Mouse (Mus musculus): ENCODE results near the gene Cdk7. TPM values are rescaled to one million over a fixed set of nuclear protein-coding genes. Genes with fewer than 3 reads are reported as not detected.

Gene Cdk7
- polyA plus RNA-seq (2015; fragmentation: Nextera tagmentation; extraction: Ambion mirVana), result 106 and 107 TPM in 2 replicates

DNA sequence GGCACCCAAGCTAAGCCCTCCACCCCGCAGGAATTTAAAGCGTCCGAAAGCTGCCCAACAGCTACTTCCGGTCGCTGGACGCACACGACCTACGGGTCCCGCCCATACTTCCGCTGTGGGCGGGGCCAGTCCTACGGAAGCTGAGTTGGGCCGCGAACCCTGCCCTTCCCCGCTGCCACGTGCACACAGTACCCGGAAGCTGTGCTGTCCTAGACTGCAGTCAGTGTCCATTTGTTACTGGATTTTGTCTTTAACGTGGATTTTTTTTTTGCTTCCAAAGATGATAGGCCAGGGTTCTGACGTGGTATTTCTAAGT, at the start of gene Cdk7:
TSS of gene Cdk7 (minus strand) at position 79 of the 316 bp plus-strand sequence.
- Histone ChIP-seq H3K27me3 (no peaks in the 10 kb centered on the region), H3K9me3 (replicated peaks) (no peaks in the 10 kb centered on the region), H3K4me2 (peak within 1 kb of the TSS; percentile 59), H3K9ac (peak within 1 kb of the TSS; percentile 78), H3K4me1 (peaks cover 14% of the 10 kb centered on the region), H3K27ac (peak within 1 kb of the TSS; percentile 96), H3K4me3 (replicated peaks) (peak within 1 kb of the TSS; percentile 73), H3K36me3 (peaks cover 42% of the 10 kb centered on the region)
- WGBS, result 0% methylated on average over 19 of the region's 19 CpGs
- ATAC-seq (replicated peaks; ENCODE audit: low FRiP score), result peak; percentile 99

DNA sequence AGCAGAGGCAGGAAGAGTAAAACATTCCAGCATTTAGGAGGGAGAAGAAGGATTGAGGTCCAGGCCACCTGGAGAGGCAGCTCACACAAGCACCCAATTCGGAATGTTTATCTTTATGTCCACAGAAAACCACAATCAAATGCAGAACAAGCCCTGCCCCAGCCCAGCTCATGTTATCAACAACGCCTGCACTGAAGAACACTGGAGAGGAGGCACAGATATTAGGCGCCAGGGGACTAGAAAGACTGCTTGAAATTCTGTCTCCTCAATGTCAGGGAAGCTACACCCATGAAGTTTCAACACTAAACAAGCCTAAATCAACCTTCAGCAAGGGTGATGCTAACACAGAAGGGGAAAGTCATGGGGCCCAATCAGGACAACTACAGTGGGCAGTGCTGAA, 46.8 kb upstream of the Cdk7 start:
- H3K4me2 ChIP-seq, result no peak overlapping the region
- H3K9ac ChIP-seq, result no peak overlapping the region
- peaks cover 50% of the 10 kb centered on the region for H3K36me3 ChIP-seq
- H3K27ac ChIP-seq, result no peak overlapping the region
- H3K4me3 ChIP-seq (replicated peaks), result no peak overlapping the region
- no peaks in the 10 kb centered on the region for H3K9me3 ChIP-seq (replicated peaks)
- 79% methylated on average over 3 of the region's 3 CpGs for WGBS
- peaks cover 17% of the 10 kb centered on the region for H3K4me1 ChIP-seq
- no peak for ATAC-seq (replicated peaks; ENCODE audit: low FRiP score)
- H3K27me3 ChIP-seq, result no peaks in the 10 kb centered on the region

DNA sequence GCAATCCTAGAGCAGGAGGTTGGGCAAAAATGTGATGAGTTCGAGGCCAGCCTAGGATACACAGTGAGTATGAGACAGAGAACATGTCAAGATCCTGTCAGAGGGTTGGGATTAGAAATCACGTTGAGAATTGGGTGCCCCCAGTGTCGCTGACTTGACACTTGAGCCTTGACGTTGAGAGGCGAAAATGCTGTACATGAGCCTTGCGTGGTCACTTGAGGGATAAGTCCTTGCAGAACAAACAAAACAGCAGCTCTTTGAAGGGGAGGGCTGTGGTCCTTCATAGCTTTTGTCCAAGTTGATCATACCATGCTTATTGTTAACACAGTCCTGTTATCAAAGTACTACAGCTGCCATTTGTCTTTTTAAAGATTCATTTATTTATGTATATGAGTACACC, 46.0 kb upstream of the Cdk7 start:
- no peak overlapping the region for H3K4me3 ChIP-seq (replicated peaks)
- H3K27me3 ChIP-seq, result no peaks in the 10 kb centered on the region
- H3K4me2 ChIP-seq, result peak overlapping the region; percentile 89; the same call in 1 of the 2 replicates

DNA sequence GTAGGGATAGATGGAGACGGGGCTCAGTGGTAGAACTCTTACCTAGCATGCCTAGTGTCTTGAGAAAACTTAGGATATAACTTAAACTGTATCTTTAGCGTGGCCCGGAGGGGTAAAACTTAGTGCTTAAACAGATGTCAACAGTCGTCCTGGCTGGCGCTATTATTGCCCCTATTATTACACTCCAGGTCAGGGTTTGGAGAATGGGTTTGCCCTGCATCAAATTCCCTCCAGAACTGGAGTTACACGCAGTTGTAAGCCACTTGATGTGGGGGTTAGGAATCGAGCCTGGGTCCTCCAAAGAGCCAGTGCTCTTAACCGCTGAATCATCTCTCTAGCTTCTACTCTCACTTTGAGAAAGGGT, 45.3 kb upstream of the Cdk7 start:
- ATAC-seq (replicated peaks; ENCODE audit: low FRiP score), result peak; percentile 23; the same call in 1 of the 2 replicates

More for the DNA sequence above, 46.0 kb upstream of the Cdk7 start:
- Histone ChIP-seq H3K9me3 (replicated peaks) (no peaks in the 10 kb centered on the region), H3K4me1 (peaks cover 17% of the 10 kb centered on the region), H3K9ac (0 out of 2 replicates have a peak overlapping the region, but pooled peaks have one; percentile 75), H3K27ac (no peak overlapping the region), H3K36me3 (peaks cover 46% of the 10 kb centered on the region)
- ATAC-seq (replicated peaks; ENCODE audit: low FRiP score), result no peak; the same call in 1 of the 2 replicates
- WGBS, result 63% methylated on average over 6 of the region's 6 CpGs

DNA sequence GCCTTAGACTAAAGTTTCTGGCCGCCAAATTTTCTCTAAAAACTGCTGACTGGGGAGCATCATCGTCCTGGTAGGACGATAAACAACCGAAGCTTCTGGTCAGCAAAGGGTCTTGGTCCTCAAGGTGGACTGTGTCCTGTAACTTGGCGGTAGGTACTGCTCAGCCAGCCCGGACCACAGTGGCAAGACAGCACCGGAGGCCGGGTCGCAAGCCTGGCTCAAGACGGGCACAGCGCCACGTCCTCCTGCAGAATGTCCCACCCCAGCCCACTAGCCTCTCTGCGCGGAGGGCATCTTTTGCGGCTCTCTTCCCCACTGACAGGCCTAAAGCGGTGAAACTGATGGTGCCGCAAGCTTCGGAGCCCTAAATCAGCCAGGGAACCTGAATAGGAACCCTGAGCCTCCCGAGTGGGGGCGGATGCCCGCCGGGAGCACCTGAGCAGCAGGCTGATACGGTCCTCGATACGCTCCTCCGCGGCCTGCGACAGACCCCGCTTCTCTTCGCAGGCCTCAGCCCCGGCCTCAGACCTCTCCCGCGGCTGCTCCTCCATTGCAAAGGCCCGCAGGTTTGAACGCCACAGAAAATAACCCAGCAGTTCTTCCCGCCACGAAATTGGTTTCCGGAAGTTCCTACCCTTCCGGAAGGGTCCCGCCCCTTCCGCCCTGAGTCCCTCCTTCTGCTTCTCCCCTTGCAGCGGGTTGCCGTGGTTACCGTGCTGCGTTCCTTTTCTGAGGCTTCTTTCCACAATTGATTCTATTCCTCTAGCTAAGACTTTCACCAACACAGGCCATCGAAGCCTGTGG, 44.7 kb upstream of the Cdk7 start, which contains the start of gene Cenph:
TSS of gene Cenph (minus strand) at position 648 of the 804 bp plus-strand sequence.
- WGBS, result under 1% methylated on average over 46 of the region's 46 CpGs
- Histone ChIP-seq H3K27me3 (no peaks in the 10 kb centered on the region), H3K9me3 (replicated peaks) (no peaks in the 10 kb centered on the region), H3K9ac (peak within 1 kb of the TSS; percentile 75), H3K4me2 (peak within 1 kb of the TSS; percentile 89), H3K27ac (peak within 1 kb of the TSS; percentile 74), H3K36me3 (peaks cover 46% of the 10 kb centered on the region), H3K4me3 (replicated peaks) (peak within 1 kb of the TSS; percentile 83), H3K4me1 (peaks cover 17% of the 10 kb centered on the region)
- ATAC-seq (replicated peaks; ENCODE audit: low FRiP score), result peak; percentile 94

More for the DNA sequence above, 45.3 kb upstream of the Cdk7 start:
- Histone ChIP-seq H3K9me3 (replicated peaks) (no peaks in the 10 kb centered on the region), H3K27ac (peak overlapping the region; percentile 74; the same call in 1 of the 2 replicates), H3K4me3 (replicated peaks) (peak overlapping the region; percentile 83), H3K36me3 (peaks cover 46% of the 10 kb centered on the region), H3K9ac (peak overlapping the region; percentile 75), H3K4me2 (peak overlapping the region; percentile 89), H3K4me1 (peaks cover 17% of the 10 kb centered on the region), H3K27me3 (no peaks in the 10 kb centered on the region)
- WGBS, result 10% methylated on average over 8 of the region's 8 CpGs

DNA sequence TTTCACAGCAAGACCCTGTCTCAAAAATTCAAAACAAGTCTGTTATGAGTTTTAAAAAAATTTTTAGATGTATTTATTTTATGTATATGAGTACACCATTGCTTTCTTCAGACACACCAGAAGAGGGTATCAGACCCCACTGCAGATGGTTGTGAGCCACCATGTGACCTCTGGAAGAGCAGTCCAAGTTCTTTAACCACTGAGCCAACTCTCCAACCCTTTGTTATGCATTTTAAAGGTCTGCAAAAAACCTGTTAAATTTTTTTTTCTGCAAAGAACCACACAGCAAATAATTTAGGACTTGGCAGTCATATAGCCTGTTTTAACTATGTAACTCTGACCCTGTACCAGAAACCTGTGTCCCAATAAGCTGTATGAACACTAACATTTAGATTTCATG, 44.0 kb upstream of the Cdk7 start:
- Histone ChIP-seq H3K27me3 (no peaks in the 10 kb centered on the region), H3K4me3 (replicated peaks) (peak overlapping the region; percentile 83), H3K4me1 (peaks cover 17% of the 10 kb centered on the region), H3K27ac (no peak overlapping the region), H3K4me2 (peak overlapping the region; percentile 89), H3K36me3 (peaks cover 46% of the 10 kb centered on the region), H3K9ac (peak overlapping the region; percentile 75), H3K9me3 (replicated peaks) (no peaks in the 10 kb centered on the region)
- no peak for ATAC-seq (replicated peaks; ENCODE audit: low FRiP score)

DNA sequence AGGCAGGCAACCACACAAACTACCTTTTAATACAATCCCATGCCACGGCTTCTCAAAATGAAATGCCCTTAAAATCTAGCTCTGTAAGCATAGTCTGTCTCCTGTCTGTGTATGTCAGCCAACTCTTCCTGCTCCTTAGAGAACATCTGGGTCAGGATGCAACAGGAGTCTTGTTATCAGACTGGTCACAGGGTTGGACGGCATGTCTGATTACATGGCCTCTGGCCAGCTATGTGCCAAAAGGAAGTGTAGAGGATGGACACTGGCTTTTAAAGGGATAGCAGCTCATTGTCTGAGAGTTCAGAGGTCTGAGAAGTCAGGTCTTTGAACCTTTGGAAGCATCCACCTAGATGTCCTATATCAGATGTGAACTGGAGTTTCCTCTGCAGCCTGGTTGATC, 24.6 kb upstream of the Cdk7 start:
- no peak for ATAC-seq (replicated peaks; ENCODE audit: low FRiP score)
- H3K27me3 ChIP-seq, result no peaks in the 10 kb centered on the region
- no peaks in the 10 kb centered on the region for H3K9me3 ChIP-seq (replicated peaks)
- H3K4me1 ChIP-seq, result no peaks in the 10 kb centered on the region
- H3K4me2 ChIP-seq, result no peak overlapping the region
- H3K4me3 ChIP-seq (replicated peaks), result no peak overlapping the region
- peaks cover 14% of the 10 kb centered on the region for H3K36me3 ChIP-seq
- 78% methylated on average over 2 of the region's 2 CpGs for WGBS
- H3K9ac ChIP-seq, result no peak overlapping the region
- H3K27ac ChIP-seq, result no peak overlapping the region

DNA sequence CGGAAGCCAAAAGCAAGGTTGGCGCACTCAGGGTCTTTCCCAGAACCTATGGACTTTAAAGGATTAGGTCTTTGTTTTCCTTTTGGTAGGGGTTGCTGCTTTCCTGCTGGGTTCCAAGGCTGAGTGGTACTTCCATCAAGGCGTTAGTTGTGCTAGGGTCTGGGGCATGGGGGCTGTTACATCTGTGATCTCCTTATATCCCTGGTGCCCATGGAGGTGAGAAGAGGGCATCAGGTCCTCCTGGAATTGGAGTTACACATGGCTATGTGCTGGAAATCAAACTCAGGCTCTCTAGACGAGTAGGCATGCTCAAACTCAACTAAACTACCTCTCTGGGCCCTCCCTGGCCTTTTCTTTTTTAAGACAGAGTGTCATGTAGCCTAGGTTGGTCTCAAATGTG, 23.4 kb upstream of the Cdk7 start:
- H3K27ac ChIP-seq, result no peak overlapping the region
- no peaks in the 10 kb centered on the region for H3K27me3 ChIP-seq
- ATAC-seq (replicated peaks; ENCODE audit: low FRiP score), result no peak
- peaks cover 3% of the 10 kb centered on the region for H3K36me3 ChIP-seq
- H3K9me3 ChIP-seq (replicated peaks), result no peaks in the 10 kb centered on the region
- H3K4me2 ChIP-seq, result no peak overlapping the region
- H3K9ac ChIP-seq, result no peak overlapping the region
- H3K4me3 ChIP-seq (replicated peaks), result no peak overlapping the region
- H3K4me1 ChIP-seq, result no peaks in the 10 kb centered on the region
- 71% methylated on average over 4 of the region's 4 CpGs for WGBS

DNA sequence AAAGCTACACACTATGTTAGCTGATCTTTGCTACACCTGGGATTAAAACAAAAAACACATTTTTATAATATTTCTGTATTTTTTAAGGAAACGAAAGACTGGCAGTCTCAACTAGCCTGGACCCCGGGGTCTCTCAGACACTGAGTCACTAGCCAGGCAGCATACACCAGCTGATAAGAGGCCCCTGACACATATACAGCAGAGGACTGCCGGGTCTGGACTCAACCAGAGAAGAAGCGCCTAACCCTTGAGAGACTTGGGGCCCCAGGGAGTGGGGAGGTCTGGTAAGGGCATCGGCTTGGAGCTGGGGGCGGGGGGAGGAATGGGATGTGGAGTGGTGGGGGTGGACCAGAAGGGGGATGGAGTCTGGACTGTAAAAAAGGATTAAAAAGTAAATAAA, 22.3 kb upstream of the Cdk7 start:
- WGBS, result 82% methylated on average over 6 of the region's 6 CpGs
- no peaks in the 10 kb centered on the region for H3K4me1 ChIP-seq
- no peak overlapping the region for H3K4me2 ChIP-seq
- H3K4me3 ChIP-seq (replicated peaks), result no peak overlapping the region
- H3K27me3 ChIP-seq, result no peaks in the 10 kb centered on the region
- H3K9me3 ChIP-seq (replicated peaks), result no peaks in the 10 kb centered on the region
- ATAC-seq (replicated peaks; ENCODE audit: low FRiP score), result no peak
- H3K9ac ChIP-seq, result no peak overlapping the region
- H3K36me3 ChIP-seq, result no peaks in the 10 kb centered on the region
- no peak overlapping the region for H3K27ac ChIP-seq

DNA sequence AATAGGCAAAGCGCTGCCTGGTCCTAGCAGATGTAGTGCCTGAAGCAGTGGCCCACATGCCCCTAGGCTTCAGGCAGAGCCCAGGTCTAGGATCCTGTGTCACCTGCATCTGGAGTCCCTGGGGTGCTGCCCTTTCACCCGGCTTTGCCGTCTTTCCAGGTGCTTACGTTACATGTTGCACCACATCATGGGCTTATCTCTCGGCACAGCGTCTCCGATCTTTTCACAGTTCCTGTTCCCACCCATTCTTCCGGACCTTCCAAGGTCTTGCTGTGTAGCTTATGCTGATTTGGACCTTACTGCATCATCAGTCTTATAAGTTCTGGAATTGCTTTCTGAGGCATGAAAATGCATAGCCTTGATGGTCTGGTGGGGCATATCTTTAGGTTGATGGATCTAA, 21.8 kb upstream of the Cdk7 start:
- Histone ChIP-seq H3K4me2 (no peak overlapping the region), H3K4me1 (no peaks in the 10 kb centered on the region), H3K9me3 (replicated peaks) (no peaks in the 10 kb centered on the region), H3K4me3 (replicated peaks) (no peak overlapping the region), H3K36me3 (no peaks in the 10 kb centered on the region), H3K27ac (no peak overlapping the region), H3K27me3 (no peaks in the 10 kb centered on the region), H3K9ac (no peak overlapping the region)
- ATAC-seq (replicated peaks; ENCODE audit: low FRiP score), result no peak
- WGBS, result 90% methylated on average over 8 of the region's 8 CpGs

DNA sequence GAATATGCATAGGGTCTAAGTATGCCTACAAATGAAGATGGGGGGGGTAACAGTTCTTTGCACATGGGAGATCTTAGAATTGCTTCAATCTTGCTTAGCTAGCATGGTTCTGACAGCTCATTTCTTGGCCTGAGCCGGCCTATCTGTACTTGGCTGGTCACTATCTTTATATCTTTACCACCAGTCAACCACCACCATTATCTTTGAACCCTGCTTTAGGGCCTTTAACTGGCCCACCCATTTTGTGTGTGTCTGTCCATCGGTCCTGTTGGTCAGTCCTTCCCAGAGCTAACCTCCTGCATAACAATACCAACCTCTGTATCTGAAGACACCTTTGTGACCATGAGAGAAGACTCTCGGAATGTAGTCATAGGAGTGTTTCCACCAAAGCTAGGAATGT, 20.7 kb upstream of the Cdk7 start:
- Histone ChIP-seq H3K27me3 (no peaks in the 10 kb centered on the region), H3K4me2 (no peak overlapping the region), H3K36me3 (no peaks in the 10 kb centered on the region), H3K9ac (no peak overlapping the region), H3K9me3 (replicated peaks) (no peaks in the 10 kb centered on the region), H3K4me3 (replicated peaks) (no peak overlapping the region), H3K4me1 (no peaks in the 10 kb centered on the region), H3K27ac (no peak overlapping the region)
- no peak for ATAC-seq (replicated peaks; ENCODE audit: low FRiP score)
- 83% methylated on average over 3 of the region's 3 CpGs for WGBS

DNA sequence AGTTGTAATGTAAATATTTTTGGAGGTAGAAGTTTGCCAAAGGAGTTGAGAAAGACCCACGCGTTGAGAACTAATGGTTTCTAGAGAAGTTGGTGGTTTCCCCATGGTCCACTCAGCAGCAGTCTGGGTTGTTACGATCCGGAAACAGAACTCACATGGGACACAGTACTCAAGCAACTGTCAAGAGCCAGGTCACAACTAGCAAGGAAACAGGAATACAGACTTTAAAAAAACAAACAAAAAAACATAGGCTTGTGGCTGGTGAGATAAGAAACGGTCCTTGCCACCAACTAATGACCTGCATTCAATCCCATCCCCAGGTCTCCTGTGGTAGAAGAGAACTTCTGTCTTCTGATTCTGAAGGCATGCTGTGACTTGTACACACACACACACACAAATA, 20.1 kb upstream of the Cdk7 start:
- Histone ChIP-seq H3K4me3 (replicated peaks) (no peak overlapping the region), H3K9ac (no peak overlapping the region)
- 55% methylated on average over 5 of the region's 5 CpGs for WGBS

More for the DNA sequence above, 20.1 kb upstream of the Cdk7 start:
- Histone ChIP-seq H3K4me2 (no peak overlapping the region), H3K27me3 (no peaks in the 10 kb centered on the region), H3K27ac (no peak overlapping the region), H3K4me1 (no peaks in the 10 kb centered on the region), H3K36me3 (no peaks in the 10 kb centered on the region), H3K9me3 (replicated peaks) (no peaks in the 10 kb centered on the region)
- no peak for ATAC-seq (replicated peaks; ENCODE audit: low FRiP score)
